Mouse (Mus musculus) brain, embryonic 14.5 days (tissue): ENCODE measurements around the gene Arel1.

Experiments used
- CTCF ChIP-seq: fragments of 200-500 bp; IDR thresholded peaks from 2 replicates; pipeline ENCODE4 v1.5.1; 2012; ENCODE audit warnings: inconsistent platforms, mild to moderate bottlenecking, moderate library complexity, borderline replicate concordance; ENCODE audit not compliant: insufficient read depth, insufficient read length; ENCODE audit errors: extremely low read depth
- POLR2A ChIP-seq: fragments of 200-500 bp; IDR thresholded peaks from 2 replicates; pipeline ENCODE4 v1.6.1; 2012; ENCODE audit warnings: mild to moderate bottlenecking, inconsistent platforms, borderline replicate concordance; ENCODE audit not compliant: poor library complexity, insufficient read depth, insufficient read length, severe bottlenecking; ENCODE audit errors: extremely low read depth

DNA sequence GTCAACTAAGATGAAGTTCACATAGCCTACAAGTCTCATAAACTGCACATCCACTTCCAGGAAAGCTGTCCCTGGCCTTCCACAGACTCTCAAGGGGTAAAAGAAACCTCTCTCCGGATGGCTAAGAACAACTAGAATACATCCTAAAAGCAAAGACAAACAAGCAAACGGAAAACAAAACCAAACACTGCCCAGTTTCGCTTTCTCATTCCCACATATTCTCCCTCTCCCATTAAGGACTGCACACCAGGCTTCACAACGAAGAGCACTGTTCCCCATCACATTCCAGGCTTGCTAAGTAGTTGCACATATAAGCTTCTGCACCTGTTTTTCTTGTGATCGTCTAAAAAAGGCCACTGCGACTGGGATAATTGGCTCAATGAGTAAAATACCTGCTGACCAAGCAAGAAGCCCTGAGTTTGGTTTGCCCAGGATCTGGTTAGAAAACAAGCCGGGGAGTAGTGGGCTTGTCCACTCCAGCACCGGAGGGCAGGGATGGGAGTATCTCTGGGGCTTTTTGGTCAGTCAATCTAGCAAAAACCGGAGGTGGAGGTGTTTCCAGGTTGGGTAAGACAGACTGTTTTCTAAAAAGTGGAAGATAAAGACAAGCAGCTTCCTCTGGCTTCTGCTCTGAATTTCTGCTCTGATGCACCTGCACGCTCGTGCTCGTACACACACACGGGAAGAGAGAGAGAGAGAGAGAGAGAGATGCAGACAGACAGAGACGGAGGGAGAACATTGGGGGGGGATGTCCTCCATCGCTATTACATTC is 858 bp downstream of the Arel1 start:
- TF ChIP-seq CTCF, result no peak
- no peak for TF ChIP-seq POLR2A
